29 mouse cellular contexts compared by ENCODE assay signal in the genomic region with DNA sequence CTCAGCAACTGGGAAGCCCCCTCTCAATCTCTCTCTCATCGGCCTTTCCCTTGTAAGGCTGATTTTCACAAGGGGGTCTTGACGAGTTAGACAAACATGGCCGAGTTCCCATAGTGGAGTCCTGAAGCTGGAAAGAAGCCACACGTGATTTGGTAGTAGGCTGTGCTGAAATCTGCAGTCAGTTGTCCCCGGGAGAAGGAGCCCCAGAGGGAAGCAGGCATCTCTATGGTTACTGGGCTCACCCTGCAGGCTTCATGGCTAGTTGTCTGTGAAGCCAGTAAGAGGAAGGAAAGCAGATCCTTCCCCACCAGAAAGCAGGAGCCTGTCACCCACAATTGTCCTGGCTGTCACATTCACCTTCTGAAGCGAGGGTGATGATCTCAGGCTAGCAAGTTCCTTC.
DNase-seq lines count a peak whose midpoint lies in the region; ATAC-seq and TF ChIP-seq lines count a peak whose summit lies in the region.
"Had no signal": no experiment of that assay in that cellular context is flagged by ENCODE, and none has a peak within 500 bp of the region (broad histone marks: within the 10 kb centered on the region; RNA-seq: fewer than 3 reads in every experiment).

No protein-coding gene starts in this region.

- 56% methylated on average over 6 of the region's 6 CpGs for WGBS in forebrain, postnatal 0 days
- 75% methylated on average over 6 of the region's 6 CpGs for WGBS in forebrain, embryonic 11.5 days

- H3K4me3 ChIP-seq in forebrain, postnatal 0 days (ENCODE audit: low read depth, low read length), result no peak overlapping the region
- no peak overlapping the region for H3K4me3 ChIP-seq in forebrain, embryonic 11.5 days (ENCODE audit: low read depth, low read length)
- no peak overlapping the region for H3K4me3 ChIP-seq in left cerebral cortex, adult 2 months
- H3K4me3 ChIP-seq in CH12.LX (replicated peaks in 1 of 3; ENCODE audit: low read depth in 2 of 3, low read length in 2 of 3, poor library complexity in 1 of 3), result no peak overlapping the region
- H3K4me3 ChIP-seq: embryonic facial prominence, embryonic 13.5 days; forebrain, embryonic 10.5 days; heart, embryonic 10.5 days; heart, embryonic 15.5 days; hindbrain, embryonic 13.5 days; limb, embryonic 13.5 days; lung, embryonic 15.5 days; midbrain, embryonic 10.5 days; myocyte; neural tube, embryonic 12.5 days had no signal

- no peak for TF ChIP-seq CTCF in forebrain, postnatal 0 days (IDR thresholded peaks at IDR 0.05; ENCODE audit: low read depth)
- TF ChIP-seq CTCF in left cerebral cortex, adult 2 months (IDR thresholded peaks at IDR 0.05), result no peak
- TF ChIP-seq CTCF in CH12.LX (conservative IDR thresholded peaks at IDR 0.05 in 1 of 2, IDR thresholded peaks at IDR 0.05 in 1 of 2; ENCODE audit: low read depth in 2 of 2, low read length in 2 of 2), result no peak

- no peak overlapping the region for H3K4me2 ChIP-seq in forebrain, postnatal 0 days (ENCODE audit: low read depth)
- no peak overlapping the region for H3K4me2 ChIP-seq in forebrain, embryonic 11.5 days (ENCODE audit: low read depth, low read length, severe bottlenecking)
- no peak overlapping the region for H3K4me2 ChIP-seq in CH12.LX (ENCODE audit: insufficient read depth, low read depth, poor library complexity, severe bottlenecking)
- H3K4me2 ChIP-seq: embryonic facial prominence, embryonic 13.5 days; heart, embryonic 15.5 days; hindbrain, embryonic 13.5 days; limb, embryonic 13.5 days; liver, embryonic 11.5 days; lung, embryonic 15.5 days; neural tube, embryonic 12.5 days had no signal

- dilution Hi-C loops in CH12.LX (cut with MboI; ENCODE audit: extremely low pct_ligation_motif_present, extremely low pct_unique_long_range_greater_than_20kb, low sequenced_read_pairs), result no loop called here

- H3K9ac ChIP-seq in forebrain, postnatal 0 days, result no peak overlapping the region
- no peak overlapping the region for H3K9ac ChIP-seq in forebrain, embryonic 11.5 days (ENCODE audit: low read length)
- H3K9ac ChIP-seq in CH12.LX (ENCODE audit: insufficient read depth, low read depth), result no peak overlapping the region
- H3K9ac ChIP-seq: embryonic facial prominence, embryonic 13.5 days; heart, embryonic 15.5 days; hindbrain, embryonic 13.5 days; limb, embryonic 13.5 days; lung, embryonic 15.5 days; neural tube, embryonic 12.5 days had no signal

- TF ChIP-seq EP300 in CH12.LX (IDR thresholded peaks at IDR 0.05; ENCODE audit: low read length), result no peak

- no peak for TF ChIP-seq RAD21 in CH12.LX (IDR thresholded peaks at IDR 0.05; ENCODE audit: low read depth, low read length)

- H3K9me3 ChIP-seq in forebrain, postnatal 0 days (ENCODE audit: low read length), result no peaks in the 10 kb centered on the region
- no peaks in the 10 kb centered on the region for H3K9me3 ChIP-seq in forebrain, embryonic 11.5 days (ENCODE audit: control insufficient read depth, low read length)
- no peaks in the 10 kb centered on the region for H3K9me3 ChIP-seq in CH12.LX (replicated peaks; ENCODE audit: low read length)
- H3K9me3 ChIP-seq: embryonic facial prominence, embryonic 13.5 days; forebrain, embryonic 10.5 days; heart, embryonic 10.5 days; heart, embryonic 15.5 days; hindbrain, embryonic 13.5 days; limb, embryonic 13.5 days; lung, embryonic 15.5 days; midbrain, embryonic 10.5 days; neural tube, embryonic 12.5 days had no signal

- no peaks in the 10 kb centered on the region for H3K27me3 ChIP-seq in forebrain, postnatal 0 days (ENCODE audit: insufficient read depth, low read length)
- no peaks in the 10 kb centered on the region for H3K27me3 ChIP-seq in forebrain, embryonic 11.5 days (ENCODE audit: control insufficient read depth, insufficient read depth, low read length)
- no peaks in the 10 kb centered on the region for H3K27me3 ChIP-seq in CH12.LX (replicated peaks)
- H3K27me3 ChIP-seq: embryonic facial prominence, embryonic 13.5 days; heart, embryonic 15.5 days; hindbrain, embryonic 13.5 days; limb, embryonic 13.5 days; lung, embryonic 15.5 days; neural tube, embryonic 12.5 days had no signal

- H3K79me2 ChIP-seq in CH12.LX (replicated peaks; ENCODE audit: control insufficient read depth, extremely low read depth, insufficient read depth, poor library complexity, severe bottlenecking), result no peaks in the 10 kb centered on the region

- H3K4me1 ChIP-seq in forebrain, postnatal 0 days (ENCODE audit: insufficient read depth), result peaks cover 8% of the 10 kb centered on the region; the same call in 1 of the 2 replicates
- H3K4me1 ChIP-seq in forebrain, embryonic 11.5 days (replicated peaks; ENCODE audit: control insufficient read depth, insufficient read depth, low read length), result no peaks in the 10 kb centered on the region
- H3K4me1 ChIP-seq in CH12.LX (ENCODE audit: control insufficient read depth in 1 of 2, insufficient read depth in 2 of 2), result peaks cover 0 to 10% of the 10 kb centered on the region in 2 experiments; a peak in 2 of 4 replicates
- H3K4me1 ChIP-seq: forebrain, embryonic 10.5 days; hindbrain, embryonic 13.5 days; limb, embryonic 13.5 days; lung, embryonic 15.5 days; midbrain, embryonic 10.5 days; neural tube, embryonic 12.5 days had no signal

- TF ChIP-seq POLR2A in CH12.LX (IDR thresholded peaks at IDR 0.05; ENCODE audit: low read depth, low read length), result no peak

- no peak for DNase-seq in forebrain, postnatal 0 days
- DNase-seq in forebrain, embryonic 11.5 days (ENCODE audit: low spot score), result no peak
- no peak for DNase-seq in left cerebral cortex, adult 2 months (ENCODE audit: extremely low spot score in 1 of 2, low spot score in 2 of 2)
- no peak for DNase-seq in left cerebral cortex, postnatal 36 days (ENCODE audit: low spot score in 2 of 2)
- DNase-seq in CH12.LX (ENCODE audit: extremely low read depth) (peak; percentile 7), ZHBTc4 (ENCODE audit: low read depth, low spot score) (peak; percentile 38)
- no peak for DNase-seq in frontal cortex, postnatal 25 days (ENCODE audit: low spot score in 2 of 2)
- no peak for DNase-seq in spleen, postnatal 36 days (ENCODE audit: low spot score in 2 of 2)
- DNase-seq: adrenal gland, postnatal 14 days; cerebellum, adult 8-10 months; gastrocnemius, postnatal 25 days; kidney, adult 11 months; kidney, postnatal 14 days; thymus, postnatal 4 days had no signal

- no peaks in the 10 kb centered on the region for H3K36me3 ChIP-seq in forebrain, postnatal 0 days (ENCODE audit: insufficient read depth)
- H3K36me3 ChIP-seq in forebrain, embryonic 11.5 days (ENCODE audit: control insufficient read depth, insufficient read depth, low read length), result no peaks in the 10 kb centered on the region
- H3K36me3 ChIP-seq in CH12.LX (replicated peaks in 1 of 2; ENCODE audit: control insufficient read depth in 1 of 2, insufficient read depth in 1 of 2, low read length in 1 of 2), result no peaks in the 10 kb centered on the region
- H3K36me3 ChIP-seq: embryonic facial prominence, embryonic 13.5 days; forebrain, embryonic 10.5 days; heart, embryonic 10.5 days; heart, embryonic 15.5 days; hindbrain, embryonic 13.5 days; limb, embryonic 13.5 days; lung, embryonic 15.5 days; midbrain, embryonic 10.5 days; neural tube, embryonic 12.5 days had no signal

- no peak overlapping the region for H3K27ac ChIP-seq in forebrain, postnatal 0 days (ENCODE audit: low read depth, low read length)
- no peak overlapping the region for H3K27ac ChIP-seq in forebrain, embryonic 11.5 days (ENCODE audit: low read depth, low read length)
- H3K27ac ChIP-seq in left cerebral cortex, adult 2 months, result peak overlapping the region; percentile 40
- H3K27ac ChIP-seq in CH12.LX (ENCODE audit: insufficient read depth, low read depth), result no peak overlapping the region
- H3K27ac ChIP-seq: embryonic facial prominence, embryonic 13.5 days; forebrain, embryonic 10.5 days; heart, embryonic 10.5 days; heart, embryonic 15.5 days; hindbrain, embryonic 13.5 days; limb, embryonic 13.5 days; lung, embryonic 15.5 days; midbrain, embryonic 10.5 days; neural tube, embryonic 12.5 days had no signal

- intact Hi-C loops in left cerebral cortex, adult 2 months (cut with DNase I), result loop anchor here (5.0 kb wide), 2 partner anchors 88 to 128 kb away; no protein-coding TSS in a partner anchor
- intact Hi-C loops in left cerebral cortex, postnatal 36 days (cut with DNase I), result loop anchor here (5.0 kb wide), 1 partner anchor 62 kb away; no protein-coding TSS in a partner anchor

- in situ Hi-C loops in CH12.LX (cut with MboI; ENCODE audit: low pct_ligation_motif_present, low pct_unique_long_range_greater_than_20kb, low sequenced_read_pairs), result no loop called here

- ATAC-seq in forebrain, postnatal 0 days, result peak; percentile 43; the same call in 1 of the 2 replicates
- no peak for ATAC-seq in forebrain, embryonic 11.5 days (replicated peaks; ENCODE audit: low FRiP score)
- ATAC-seq: CD4-positive, CD25-positive, alpha-beta regulatory T cell, adult 4 months; forebrain, embryonic 16.5 days; inflammation-experienced regulatory T-cells, adult 6 months; midbrain, embryonic 16.5 days had no signal

TF ChIP-seq in CH12.LX, 34 proteins besides CTCF, POLR2A, EP300 and RAD21:
- TF ChIP-seq MXI1 (IDR thresholded peaks at IDR 0.05; ENCODE audit: low read depth, low read length) (no peak), E2F4 (IDR thresholded peaks at IDR 0.05; ENCODE audit: insufficient replicate concordance, low read depth, low read length) (no peak), JUND (conservative IDR thresholded peaks at IDR 0.05; ENCODE audit: low read depth, low read length) (no peak), POLR2AphosphoS2 (IDR thresholded peaks at IDR 0.05; ENCODE audit: low read depth, low read length) (no peak), CHD1 (IDR thresholded peaks at IDR 0.05; ENCODE audit: low read depth, low read length) (no peak)

Comparison
In these comparisons a context has a peak if more than half of its experiments do, and no peak if none do; other contexts are left out.
1. DNase-seq: peak in CH12.LX (single experiment) and ZHBTc4 (single experiment); none in forebrain, postnatal 0 days (single experiment), forebrain, embryonic 11.5 days (single experiment), left cerebral cortex, adult 2 months (0 of 2), left cerebral cortex, postnatal 36 days (0 of 2), frontal cortex, postnatal 25 days (0 of 2) and spleen, postnatal 36 days (0 of 2).